18 mouse cellular contexts compared by ENCODE assay signal in the genomic region with DNA sequence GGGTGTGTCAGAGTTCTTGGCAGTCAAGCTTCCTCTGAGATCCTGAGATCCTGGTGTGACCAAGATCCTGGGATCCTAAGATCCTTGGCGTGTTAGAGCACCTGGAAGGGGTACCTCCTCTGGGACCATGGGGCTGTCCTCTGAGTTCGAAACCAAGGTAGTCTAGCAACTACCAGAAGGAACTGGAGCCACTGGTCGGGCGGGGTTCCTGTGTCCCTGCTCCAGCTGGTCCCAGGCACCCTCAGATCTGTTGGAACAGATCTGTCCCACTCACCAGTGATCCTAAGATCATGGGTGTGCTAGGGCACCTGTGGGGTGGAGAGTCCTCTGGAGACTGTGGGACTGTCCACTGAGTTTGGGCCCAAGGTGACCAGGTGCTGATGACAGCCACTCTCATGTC. TPM values are rescaled to one million over a fixed set of nuclear protein-coding genes. Genes with fewer than 3 reads are reported as not detected.
"Had no signal": no experiment of that assay in that cellular context is flagged by ENCODE, and none has a peak within 500 bp of the region (broad histone marks: within the 10 kb centered on the region; RNA-seq: fewer than 3 reads in every experiment).

No protein-coding gene starts in this region.

- H3K4me1 ChIP-seq: limb, embryonic 12.5 days; limb, embryonic 15.5 days; liver, embryonic 13.5 days had no signal

- H3K9ac ChIP-seq: limb, embryonic 12.5 days; limb, embryonic 15.5 days; liver, embryonic 13.5 days had no signal

- H3K9me3 ChIP-seq: limb, embryonic 12.5 days; limb, embryonic 15.5 days; liver, embryonic 13.5 days had no signal

- H3K27ac ChIP-seq: limb, embryonic 12.5 days; limb, embryonic 15.5 days; liver, embryonic 13.5 days had no signal

- H3K27me3 ChIP-seq: limb, embryonic 12.5 days; limb, embryonic 15.5 days; liver, embryonic 13.5 days had no signal

- H3K4me2 ChIP-seq: limb, embryonic 12.5 days; limb, embryonic 15.5 days; liver, embryonic 13.5 days; midbrain, embryonic 11.5 days had no signal

- DNase-seq: kidney, adult 9 months; kidney, postnatal 14 days; kidney, postnatal 4 days; left cerebral cortex, postnatal 4 days; liver, embryonic 13.5 days; lung, adult 2 months; lung, postnatal 14 days; lung, postnatal 4 days; midbrain, embryonic 14.5 days; right cerebral cortex, adult 18-20 months; right cerebral cortex, postnatal 14 days; right cerebral cortex, postnatal 4 days; thymus, postnatal 36 days had no signal

- H3K4me3 ChIP-seq: limb, embryonic 12.5 days; limb, embryonic 15.5 days; liver, embryonic 13.5 days had no signal

RNA-seq across cellular contexts. Expression of gene Map6d1, which starts 14.5 kb away (rescaled TPM):
- total RNA-seq: megakaryocyte progenitor cell, adult 5-6 weeks; megakaryocyte-erythroid progenitor cell, adult 5-6 weeks had no signal
- polyA plus RNA-seq: lung, adult 2 months had no signal
